Mouse (Mus musculus): Measurements from ENCODE around the gene Pdgfb.

Gene Pdgfb

DNA sequence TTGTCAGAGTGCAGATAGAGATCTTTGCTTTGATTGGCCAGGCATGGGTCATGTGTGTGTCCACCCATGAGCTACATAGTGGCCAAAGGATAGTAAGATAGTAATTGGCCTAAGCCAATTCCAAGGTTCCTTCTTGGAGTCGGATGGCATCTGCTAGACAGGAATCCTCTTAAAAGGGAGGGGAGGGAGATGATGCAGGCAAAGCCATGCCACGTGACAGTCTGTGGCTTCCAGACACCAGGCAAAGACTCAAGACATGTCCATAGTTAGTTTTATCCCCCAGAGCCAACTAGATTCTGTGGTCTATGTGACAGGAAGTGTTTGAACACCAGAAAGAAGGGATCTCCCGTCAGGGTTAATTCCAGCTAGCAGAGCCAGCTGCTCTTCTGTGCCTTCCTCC is 56.4 kb downstream of the Pdgfb start:
- no peak for DNase-seq (ENCODE audit: low spot score in 2 of 2)

DNA sequence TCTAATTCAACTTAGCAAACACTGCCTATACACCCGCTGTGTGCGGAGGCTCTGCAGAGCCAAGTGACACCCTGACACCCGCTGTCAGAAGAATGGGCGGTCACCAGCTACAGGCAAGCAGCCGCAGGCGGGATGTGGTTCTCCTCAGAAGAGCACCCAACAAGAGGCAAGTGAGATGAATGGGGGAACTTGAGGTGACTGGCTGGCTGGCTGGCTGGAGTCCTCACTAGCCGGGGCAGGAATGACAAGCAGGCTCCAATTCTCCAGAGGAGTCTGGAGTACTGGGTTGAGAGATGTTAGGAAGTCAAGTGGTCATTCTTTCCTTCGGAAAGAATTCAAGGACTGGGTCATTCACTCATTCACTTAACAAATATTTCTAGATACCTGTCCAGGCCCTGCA is 58.2 kb downstream of the Pdgfb start:
- no peak for DNase-seq (ENCODE audit: low spot score in 2 of 2)

DNA sequence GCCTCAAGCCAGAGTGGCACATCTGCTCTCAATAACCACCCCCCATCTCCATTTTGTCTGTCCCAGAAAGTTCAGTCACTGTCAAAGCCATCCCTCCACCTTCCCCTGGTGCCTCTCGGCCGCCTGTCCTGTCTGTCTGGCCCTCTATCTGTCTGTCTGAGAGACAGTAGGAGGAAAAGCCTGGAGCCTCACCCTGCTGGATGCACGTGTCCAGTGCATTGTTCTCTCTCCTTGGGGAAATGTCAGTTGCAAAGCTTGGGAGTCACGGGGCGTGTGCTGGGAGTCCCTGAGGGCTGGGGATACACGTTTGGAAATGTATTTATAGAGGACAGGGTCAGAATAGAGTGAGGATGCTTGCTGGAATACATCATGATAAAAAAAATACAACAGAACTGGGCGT is 61.3 kb downstream of the Pdgfb start:
- DNase-seq (ENCODE audit: low spot score in 2 of 2), result peak; percentile 48 to 76

DNA sequence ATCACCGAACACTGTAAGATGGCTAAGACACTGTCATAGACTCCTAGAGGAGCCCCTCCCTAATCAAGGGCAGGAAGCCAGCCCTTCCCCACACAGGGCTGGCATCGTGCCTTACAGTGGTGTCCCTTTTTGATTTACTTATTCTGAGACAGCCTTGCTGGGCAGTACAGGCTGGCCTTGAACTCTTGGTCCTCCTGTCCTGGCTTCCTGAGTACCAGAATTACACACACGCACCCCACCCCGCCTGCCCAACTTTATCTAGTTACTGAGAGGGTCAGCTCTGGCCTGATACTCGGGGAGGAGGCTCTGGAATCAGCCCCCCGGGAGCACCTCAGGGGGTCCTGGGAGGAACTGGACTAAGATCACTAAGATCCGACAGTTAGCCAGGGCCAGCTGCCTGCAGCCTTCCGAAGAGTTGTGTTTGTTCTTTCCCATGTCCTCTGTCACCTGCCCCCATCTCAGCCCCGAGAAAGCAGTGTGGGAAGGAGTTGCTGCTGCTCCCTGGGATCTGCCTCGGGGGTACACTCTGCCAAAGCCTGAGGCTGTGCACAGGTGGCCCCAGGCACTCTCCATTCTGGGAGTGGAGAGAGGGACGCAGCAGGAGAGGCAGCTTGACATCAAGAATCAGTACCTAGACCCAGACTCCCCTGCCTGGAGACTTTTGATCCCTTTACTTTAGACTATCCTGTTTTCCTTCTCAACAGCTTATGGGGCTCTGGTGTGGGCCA is 62.1 kb downstream of the Pdgfb start:
- DNase-seq (ENCODE audit: low spot score in 2 of 2), result peak in 1 of 2 experiments; percentile 25

DNA sequence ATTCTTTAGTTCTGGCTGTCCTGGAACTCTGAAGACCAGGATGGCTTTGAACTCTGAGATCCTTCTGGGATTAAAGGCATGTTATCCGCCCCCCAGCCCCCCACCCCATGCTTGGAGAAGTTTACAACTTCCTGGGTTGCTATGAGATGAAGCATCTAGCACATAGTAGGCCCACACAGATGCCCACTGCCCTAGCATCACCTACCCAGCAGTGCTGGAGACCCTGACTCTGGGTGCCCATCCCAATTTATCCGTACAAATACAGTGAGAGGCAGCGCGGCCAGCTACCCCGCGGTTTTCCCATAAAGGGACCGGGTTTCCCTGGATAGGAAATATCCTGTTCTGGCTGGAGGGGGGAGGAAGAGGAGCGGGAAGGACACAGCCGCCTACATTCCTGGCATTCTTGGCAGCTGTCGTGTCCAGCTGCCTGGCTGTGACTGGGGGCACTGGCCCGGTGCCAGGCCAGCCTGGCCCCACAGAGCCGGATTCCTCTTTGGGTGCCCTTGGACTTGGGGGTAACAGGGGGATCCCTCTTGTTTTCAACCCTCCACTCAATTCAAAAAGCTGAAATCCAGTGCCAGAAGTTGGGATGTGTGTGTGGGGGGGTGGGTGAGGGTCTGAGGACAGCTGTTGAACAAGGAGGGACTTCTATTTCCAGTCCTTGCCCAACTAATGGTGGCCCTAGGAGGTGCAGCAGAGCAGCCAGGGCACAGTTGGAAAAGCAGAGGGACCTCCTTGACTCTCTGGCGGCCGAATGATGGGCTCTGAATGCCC is 62.9 kb downstream of the Pdgfb start:
- peak; percentile 49 to 69 for DNase-seq (ENCODE audit: low spot score in 2 of 2)

DNA sequence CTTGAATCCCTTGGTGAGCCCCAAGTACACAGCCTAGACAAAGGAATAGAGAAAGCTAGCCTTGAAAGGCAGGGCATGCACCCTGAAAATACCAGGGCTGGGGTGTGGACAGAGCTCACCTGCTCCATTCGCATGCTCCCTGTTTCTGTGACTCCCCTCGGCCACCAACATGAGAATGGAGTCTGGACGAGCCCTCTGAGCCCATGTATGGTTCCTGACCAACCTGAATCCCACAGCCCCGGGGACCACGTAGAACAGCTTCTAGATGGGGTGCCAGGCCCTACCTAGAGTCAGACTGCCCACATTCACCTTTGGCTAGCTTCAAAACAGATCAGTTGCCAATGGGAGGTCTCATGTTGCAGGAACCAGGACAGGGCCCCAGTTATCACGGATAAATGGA is 63.6 kb downstream of the Pdgfb start:
- peak in 1 of 2 experiments; percentile 11 for DNase-seq (ENCODE audit: low spot score in 2 of 2)

DNA sequence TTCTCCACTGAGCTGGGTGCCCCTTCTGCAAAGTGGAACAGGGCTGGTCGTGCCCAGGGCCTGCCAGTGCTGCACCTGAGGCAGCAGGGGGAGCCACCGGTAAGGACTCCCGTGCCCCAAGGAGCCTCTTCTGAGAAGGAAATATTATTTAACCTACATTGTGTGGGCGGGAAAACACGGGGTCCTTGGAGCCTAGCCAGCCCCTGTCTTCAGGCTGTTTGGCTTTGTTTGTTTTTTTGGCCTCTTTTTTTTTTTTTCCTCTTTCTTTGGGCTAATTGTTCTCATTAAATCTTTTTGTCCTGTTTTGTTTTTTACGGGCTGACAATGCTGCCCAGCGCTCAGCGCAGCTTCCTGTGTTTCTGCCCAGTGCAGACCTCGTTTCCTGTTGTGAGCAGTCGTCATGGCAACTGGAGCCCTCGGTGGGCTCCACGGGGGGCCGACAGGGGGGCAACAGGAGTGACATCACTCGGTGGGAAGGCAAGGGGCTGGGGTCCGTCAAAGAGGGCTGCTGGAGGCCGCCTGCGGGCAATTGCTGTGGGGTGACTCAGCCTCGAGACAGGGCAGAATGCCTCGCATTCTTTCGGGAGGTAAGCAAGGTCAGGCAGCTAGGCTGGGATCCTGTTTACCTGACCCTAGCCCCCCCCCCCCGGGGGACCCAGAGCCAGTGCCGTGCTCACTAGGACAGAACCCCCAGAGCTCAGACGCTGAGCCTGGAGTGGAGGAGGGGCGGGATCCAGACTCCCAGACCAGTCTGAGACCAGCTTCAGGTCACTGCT is 64.3 kb downstream of the Pdgfb start:
- peak; percentile 52 to 59 for DNase-seq (ENCODE audit: low spot score in 2 of 2)

DNA sequence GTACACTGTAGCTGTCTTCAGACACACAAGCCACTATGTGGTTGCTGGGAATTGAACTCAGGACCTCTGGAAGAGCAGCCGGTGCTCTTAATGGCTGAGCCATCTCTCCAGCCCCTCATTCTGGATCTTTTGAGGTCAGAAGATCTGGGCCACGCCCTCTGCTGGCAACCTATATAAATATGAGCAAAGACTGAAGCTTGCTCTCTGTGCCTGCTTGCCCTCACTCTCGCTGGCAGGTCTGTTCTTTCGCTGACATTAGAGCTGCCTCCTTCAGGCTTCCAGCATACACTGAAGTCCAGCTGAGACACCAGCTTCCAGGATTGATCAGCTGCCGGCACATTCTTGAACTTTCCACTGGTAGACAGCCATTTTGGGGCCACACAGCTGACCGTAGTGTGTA is 67.1 kb downstream of the Pdgfb start:
- DNase-seq (ENCODE audit: low spot score in 2 of 2), result no peak

DNA sequence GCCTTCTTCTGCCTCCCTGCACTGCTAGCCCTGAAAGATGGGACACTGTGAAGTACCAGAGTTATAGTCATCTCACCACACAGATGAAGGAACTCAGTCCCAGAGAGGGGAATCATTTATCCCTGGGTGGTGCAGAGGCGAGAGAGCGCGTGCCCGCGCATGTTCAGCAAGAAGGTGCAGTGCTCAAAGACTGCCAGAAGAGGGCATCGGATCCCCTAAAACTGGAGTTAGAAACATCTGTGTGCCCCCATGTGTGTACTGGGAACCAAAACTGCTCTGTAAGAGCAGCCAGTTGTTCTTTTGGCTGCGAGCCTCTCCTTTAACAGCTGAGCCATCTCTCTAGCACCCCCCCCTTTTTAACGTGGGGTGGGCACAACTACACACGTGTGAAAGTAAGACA is 68.0 kb downstream of the Pdgfb start:
- DNase-seq (ENCODE audit: low spot score in 2 of 2), result peak in 1 of 2 experiments; percentile 24

DNA sequence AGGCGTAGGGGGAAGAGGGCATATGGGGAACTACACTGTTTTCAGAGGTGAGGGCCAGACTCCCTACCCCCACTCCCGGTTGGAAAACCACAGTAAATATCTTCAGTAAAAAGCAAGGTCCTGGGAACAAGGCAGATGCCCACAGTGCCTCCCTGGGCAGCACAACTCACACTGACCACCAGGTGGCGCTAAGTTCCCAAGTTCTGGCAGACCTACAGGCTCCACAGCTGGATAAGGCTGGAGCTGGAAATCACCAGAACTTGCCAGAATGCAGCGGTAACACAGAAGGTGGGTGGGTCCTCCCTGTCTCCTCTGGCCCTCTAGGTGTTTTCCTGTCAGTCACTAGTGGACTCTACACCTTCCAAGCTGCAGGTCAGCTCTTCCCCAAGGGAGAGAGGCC is 68.8 kb downstream of the Pdgfb start:
- peak; percentile 74 to 85 for DNase-seq (ENCODE audit: low spot score in 2 of 2)

All from heart, adult 9 months (tissue).